Mouse (Mus musculus): ENCODE results near the gene Fxyd1. TPM values are rescaled to one million over a fixed set of nuclear protein-coding genes. Genes with fewer than 3 reads are reported as not detected.

Fxyd1 gene
- polyA plus RNA-seq, 1 experiment from 2014 or later, result 167 TPM

GRCm38 (mm10) chr7:31055883-31056282 is 1.1 kb downstream of the Fxyd1 start:
- H3K4me3 ChIP-seq, result peak overlapping the region; percentile 52; the same call in 1 of the 2 replicates
- peaks cover 58% of the 10 kb centered on the region for H3K4me1 ChIP-seq
- H3K36me3 ChIP-seq, result no peaks in the 10 kb centered on the region
- WGBS, result 31% methylated on average over 1 of the region's 4 CpGs
- H3K9me3 ChIP-seq, result no peaks in the 10 kb centered on the region
- DNase-seq (ENCODE audit: low spot score), result no peak
- H3K27me3 ChIP-seq (ENCODE audit: insufficient read depth, poor library complexity, severe bottlenecking), result peaks cover 39% of the 10 kb centered on the region
- peak overlapping the region; percentile 90 for H3K27ac ChIP-seq

GRCm38 (mm10) chr7:31055354-31055824 is 1.6 kb downstream of the Fxyd1 start:
- 9% methylated on average over 10 of the region's 10 CpGs for WGBS
- Histone ChIP-seq H3K9me3 (no peaks in the 10 kb centered on the region), H3K27me3 (ENCODE audit: insufficient read depth, poor library complexity, severe bottlenecking) (peaks cover 44% of the 10 kb centered on the region), H3K4me3 (peak overlapping the region; percentile 52), H3K4me1 (peaks cover 61% of the 10 kb centered on the region), H3K27ac (peak overlapping the region; percentile 90), H3K36me3 (no peaks in the 10 kb centered on the region)
- peak; percentile 89 for DNase-seq (ENCODE audit: low spot score)

- WGBS, result 36% methylated on average over 11 of the region's 11 CpGs
- H3K27ac ChIP-seq, result peak overlapping the region; percentile 90
- H3K4me3 ChIP-seq, result peak overlapping the region; percentile 52
- no peaks in the 10 kb centered on the region for H3K36me3 ChIP-seq
- DNase-seq (ENCODE audit: low spot score), result no peak
- peaks cover 50% of the 10 kb centered on the region for H3K27me3 ChIP-seq (ENCODE audit: insufficient read depth, poor library complexity, severe bottlenecking)
- H3K9me3 ChIP-seq, result no peaks in the 10 kb centered on the region
- H3K4me1 ChIP-seq, result peaks cover 67% of the 10 kb centered on the region
These were observed 2.2 kb downstream of the Fxyd1 start for GRCm38 (mm10) chr7:31054661-31055320.

GRCm38 (mm10) chr7:31053882-31054447 is 3.0 kb downstream of the Fxyd1 start:
- H3K27ac ChIP-seq, result peak overlapping the region; percentile 90
- peak overlapping the region; percentile 52 for H3K4me3 ChIP-seq
- WGBS, result 23% methylated on average over 10 of the region's 10 CpGs
- DNase-seq (ENCODE audit: low spot score), result no peak
- no peaks in the 10 kb centered on the region for H3K9me3 ChIP-seq
- peaks cover 58% of the 10 kb centered on the region for H3K27me3 ChIP-seq (ENCODE audit: insufficient read depth, poor library complexity, severe bottlenecking)
- peaks cover 63% of the 10 kb centered on the region for H3K4me1 ChIP-seq
- no peaks in the 10 kb centered on the region for H3K36me3 ChIP-seq

GRCm38 (mm10) chr7:31052636-31053434 is 4.2 kb downstream of the Fxyd1 start:
- Histone ChIP-seq H3K27me3 (ENCODE audit: insufficient read depth, poor library complexity, severe bottlenecking) (peaks cover 69% of the 10 kb centered on the region), H3K9me3 (no peaks in the 10 kb centered on the region), H3K36me3 (no peaks in the 10 kb centered on the region), H3K4me3 (peak overlapping the region; percentile 52), H3K27ac (peak overlapping the region; percentile 90), H3K4me1 (peaks cover 63% of the 10 kb centered on the region)
- DNase-seq (ENCODE audit: low spot score), result peak; percentile 80
- WGBS, result under 1% methylated on average over 34 of the region's 34 CpGs

GRCm38 (mm10) chr7:31052251-31052635 is 4.8 kb downstream of the Fxyd1 start:
- peaks cover 75% of the 10 kb centered on the region for H3K27me3 ChIP-seq (ENCODE audit: insufficient read depth, poor library complexity, severe bottlenecking)
- no peak for DNase-seq (ENCODE audit: low spot score)
- 3% methylated on average over 22 of the region's 22 CpGs for WGBS

GRCm38 (mm10) chr7:31051321-31052021 is 5.5 kb downstream of the Fxyd1 start, which contains the start of gene Fxyd7:
Gene Fxyd7 (minus strand): TSS chr7:31051467.
- H3K4me3 ChIP-seq, result peak within 1 kb of the TSS; percentile 52
- no peaks in the 10 kb centered on the region for H3K9me3 ChIP-seq
- no peak for DNase-seq (ENCODE audit: low spot score)
- no peak within 1 kb of the TSS; the same call in 1 of the 2 replicates for H3K27ac ChIP-seq
- H3K27me3 ChIP-seq (ENCODE audit: insufficient read depth, poor library complexity, severe bottlenecking), result peaks cover 81% of the 10 kb centered on the region
- 4% methylated on average over 28 of the region's 28 CpGs for WGBS
- peaks cover 63% of the 10 kb centered on the region for H3K4me1 ChIP-seq
- H3K36me3 ChIP-seq, result no peaks in the 10 kb centered on the region

More at GRCm38 (mm10) chr7:31052251-31052635, 4.8 kb downstream of the Fxyd1 start:
- H3K27ac ChIP-seq, result peak overlapping the region; percentile 90; the same call in 1 of the 2 replicates
- H3K4me3 ChIP-seq, result peak overlapping the region; percentile 52
- no peaks in the 10 kb centered on the region for H3K36me3 ChIP-seq
- no peaks in the 10 kb centered on the region for H3K9me3 ChIP-seq
- peaks cover 63% of the 10 kb centered on the region for H3K4me1 ChIP-seq

- peaks cover 81% of the 10 kb centered on the region for H3K27me3 ChIP-seq (ENCODE audit: insufficient read depth, poor library complexity, severe bottlenecking)
- H3K4me3 ChIP-seq, result peak overlapping the region; percentile 52
- H3K9me3 ChIP-seq, result no peaks in the 10 kb centered on the region
- H3K27ac ChIP-seq, result no peak overlapping the region
- 4% methylated on average over 9 of the region's 9 CpGs for WGBS
- no peak for DNase-seq (ENCODE audit: low spot score)
- no peaks in the 10 kb centered on the region for H3K36me3 ChIP-seq
- H3K4me1 ChIP-seq, result peaks cover 61% of the 10 kb centered on the region
These were observed 6.1 kb downstream of the Fxyd1 start for GRCm38 (mm10) chr7:31050921-31051320.

- peaks cover 83% of the 10 kb centered on the region for H3K27me3 ChIP-seq (ENCODE audit: insufficient read depth, poor library complexity, severe bottlenecking)
- H3K4me3 ChIP-seq, result no peak overlapping the region; the same call in 1 of the 2 replicates
- H3K36me3 ChIP-seq, result no peaks in the 10 kb centered on the region
- DNase-seq (ENCODE audit: low spot score), result no peak
- WGBS, result 8% methylated on average over 6 of the region's 6 CpGs
- H3K4me1 ChIP-seq, result peaks cover 57% of the 10 kb centered on the region
- no peak overlapping the region for H3K27ac ChIP-seq
- H3K9me3 ChIP-seq, result no peaks in the 10 kb centered on the region
These were observed 6.5 kb downstream of the Fxyd1 start for GRCm38 (mm10) chr7:31050487-31050886.

GRCm38 (mm10) chr7:31049846-31050281 is 7.1 kb downstream of the Fxyd1 start:
- Histone ChIP-seq H3K36me3 (no peaks in the 10 kb centered on the region), H3K4me1 (peaks cover 51% of the 10 kb centered on the region), H3K9me3 (no peaks in the 10 kb centered on the region), H3K4me3 (peak overlapping the region; percentile 42), H3K27ac (no peak overlapping the region), H3K27me3 (ENCODE audit: insufficient read depth, poor library complexity, severe bottlenecking) (peaks cover 89% of the 10 kb centered on the region)
- WGBS, result 4% methylated on average over 12 of the region's 15 CpGs
- DNase-seq (ENCODE audit: low spot score), result no peak

- H3K9me3 ChIP-seq, result no peaks in the 10 kb centered on the region
- H3K4me3 ChIP-seq, result no peak overlapping the region
- H3K4me1 ChIP-seq, result peaks cover 45% of the 10 kb centered on the region
- peaks cover 90% of the 10 kb centered on the region for H3K27me3 ChIP-seq (ENCODE audit: insufficient read depth, poor library complexity, severe bottlenecking)
- no peak for DNase-seq (ENCODE audit: low spot score)
- H3K27ac ChIP-seq, result no peak overlapping the region
- 20% methylated on average over 5 of the region's 5 CpGs for WGBS
- no peaks in the 10 kb centered on the region for H3K36me3 ChIP-seq
These were observed 7.7 kb downstream of the Fxyd1 start for GRCm38 (mm10) chr7:31049135-31049845.

GRCm38 (mm10) chr7:31042431-31042910 is 14.5 kb downstream of the Fxyd1 start, which contains the start of gene Fxyd5:
Gene Fxyd5 (minus strand): TSS chr7:31042481.
- H3K36me3 ChIP-seq, result no peaks in the 10 kb centered on the region
- H3K27me3 ChIP-seq (ENCODE audit: insufficient read depth, poor library complexity, severe bottlenecking), result peaks cover 66% of the 10 kb centered on the region
- peak within 1 kb of the TSS; percentile 73 for H3K27ac ChIP-seq
- no peaks in the 10 kb centered on the region for H3K9me3 ChIP-seq
- DNase-seq (ENCODE audit: low spot score), result no peak
- WGBS, result 38% methylated on average over 10 of the region's 10 CpGs
- peak within 1 kb of the TSS; percentile 53 for H3K4me3 ChIP-seq
- H3K4me1 ChIP-seq, result peaks cover 14% of the 10 kb centered on the region
